Mouse (Mus musculus): ENCODE data around the gene Terf2. TPM values are rescaled to one million over a fixed set of nuclear protein-coding genes. Genes with fewer than 3 reads are reported as not detected.
"Not testable (repeated sequence)": the region's sequence is repeated elsewhere in the genome, so short reads cannot be mapped to it uniquely, and the experiment has no call there.

Gene Terf2
- total RNA-seq, 2 experiments from 2014 or later: 22.3 to 39.1 TPM

DNA sequence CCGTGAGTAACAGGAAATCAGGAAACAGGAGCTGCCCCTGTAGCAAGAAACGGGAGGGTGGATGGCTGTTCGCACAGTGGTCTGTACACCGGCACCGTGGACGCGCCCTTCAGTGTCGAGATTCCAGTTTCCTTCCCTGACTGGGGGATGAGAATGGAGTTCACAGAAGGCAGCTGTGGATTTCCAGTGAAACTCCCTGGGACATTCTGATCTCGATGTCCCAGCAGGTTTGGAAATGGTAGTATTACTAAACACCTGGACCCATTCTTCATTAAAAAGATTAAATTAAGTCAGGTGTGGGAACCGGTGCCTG, 18.6 kb upstream of the Terf2 start:
- ATAC-seq (replicated peaks; ENCODE audit: poor library complexity, severe bottlenecking): no peak

DNA sequence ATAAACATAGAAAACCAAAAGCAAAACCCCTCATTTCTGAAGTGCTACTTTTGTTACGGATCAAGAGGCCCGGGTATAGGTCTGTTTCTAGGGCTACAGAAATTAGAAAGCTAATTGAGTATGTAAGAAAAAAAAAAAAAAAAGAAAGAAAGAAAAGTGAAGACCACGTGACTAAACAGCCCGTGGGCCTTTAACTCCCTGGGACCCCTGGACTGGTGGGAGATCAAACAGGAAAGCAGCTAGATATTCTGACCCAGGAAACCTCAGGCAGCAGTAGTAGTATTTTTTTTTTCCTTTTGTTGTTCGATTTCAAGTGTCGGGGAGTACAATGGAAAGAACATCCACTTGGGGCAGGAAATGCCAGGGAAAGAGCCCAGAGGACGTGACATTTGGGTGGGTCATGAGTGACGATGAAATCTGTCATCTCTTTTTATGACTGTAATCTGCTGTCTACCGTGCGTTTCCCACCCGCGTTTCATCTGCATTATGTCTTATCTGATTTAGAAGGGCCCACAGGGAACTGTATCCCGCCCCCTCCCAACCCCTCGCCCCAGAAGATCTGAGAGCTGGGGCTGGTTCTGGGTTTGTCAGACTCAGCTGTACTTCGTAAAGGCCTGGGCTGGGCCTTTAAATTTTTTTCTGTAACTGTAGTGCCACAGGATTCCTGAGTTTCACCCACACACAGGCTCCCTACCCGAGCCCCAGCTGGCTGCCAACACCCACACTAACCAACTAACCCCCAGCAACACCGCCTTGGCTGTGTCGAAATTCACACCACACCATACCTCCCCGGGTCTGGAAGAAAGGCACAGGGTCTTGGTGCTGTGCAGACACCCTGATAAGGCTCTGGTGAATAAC, 18.0 kb upstream of the Terf2 start:
- peak; percentile 82 for ATAC-seq (replicated peaks; ENCODE audit: poor library complexity, severe bottlenecking)

DNA sequence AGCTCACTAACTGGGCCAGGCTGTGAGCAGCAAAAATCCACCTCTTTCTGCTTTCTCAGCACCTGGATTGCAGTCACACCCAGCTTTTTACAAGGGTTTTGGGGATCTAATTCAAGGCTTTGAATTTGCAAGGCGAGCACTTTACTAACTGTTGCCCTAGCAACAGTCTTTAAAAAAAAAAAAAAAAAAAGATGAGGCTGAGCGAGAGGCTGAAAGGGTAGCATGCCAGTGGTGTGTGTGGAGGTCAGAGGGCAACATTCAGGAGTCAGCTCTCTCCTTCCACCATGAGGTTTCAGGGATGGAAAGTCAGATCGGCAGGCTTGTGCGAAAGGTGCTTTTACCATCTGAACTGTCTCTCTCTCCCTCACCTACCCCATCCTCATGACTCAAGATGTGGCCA, 16.9 kb upstream of the Terf2 start:
- no peak for ATAC-seq (replicated peaks; ENCODE audit: poor library complexity, severe bottlenecking)

DNA sequence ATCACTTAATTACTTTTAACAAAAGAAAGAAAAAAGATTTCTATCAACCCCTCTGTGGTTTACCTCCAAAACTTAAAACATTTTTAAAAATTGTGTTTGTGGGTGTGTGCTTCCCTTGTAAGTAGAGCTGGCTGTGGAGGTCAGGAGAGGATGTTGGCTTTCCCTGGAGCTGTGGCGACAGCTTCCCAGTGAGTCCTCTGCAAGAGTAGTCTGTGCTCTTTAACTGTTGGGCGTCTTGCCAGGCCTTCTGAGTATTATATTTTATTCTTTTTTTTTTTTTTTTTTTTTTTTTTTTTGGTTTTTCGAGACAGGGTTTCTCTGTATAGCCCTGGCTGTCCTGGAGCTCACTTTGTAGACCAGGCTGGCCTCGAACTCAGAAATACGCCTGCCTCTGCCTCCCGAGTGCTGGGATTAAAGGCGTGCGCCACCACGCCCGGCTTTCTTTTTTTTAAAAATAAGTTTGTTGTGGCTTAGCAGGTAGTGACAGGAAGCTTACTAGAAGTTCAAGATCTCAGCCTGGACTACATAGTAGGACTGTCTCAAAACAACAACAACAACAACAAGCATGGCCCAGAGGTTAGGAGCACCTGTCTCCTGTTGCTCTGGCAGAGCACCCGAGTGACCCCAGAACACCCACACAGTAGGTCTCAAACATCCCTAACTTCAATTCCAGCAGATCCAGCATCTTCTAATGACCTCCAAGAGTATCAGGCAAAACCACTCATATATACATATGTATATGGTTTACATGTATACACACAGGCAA, 15.2 kb upstream of the Terf2 start:
- ATAC-seq (replicated peaks; ENCODE audit: poor library complexity, severe bottlenecking): no peak

DNA sequence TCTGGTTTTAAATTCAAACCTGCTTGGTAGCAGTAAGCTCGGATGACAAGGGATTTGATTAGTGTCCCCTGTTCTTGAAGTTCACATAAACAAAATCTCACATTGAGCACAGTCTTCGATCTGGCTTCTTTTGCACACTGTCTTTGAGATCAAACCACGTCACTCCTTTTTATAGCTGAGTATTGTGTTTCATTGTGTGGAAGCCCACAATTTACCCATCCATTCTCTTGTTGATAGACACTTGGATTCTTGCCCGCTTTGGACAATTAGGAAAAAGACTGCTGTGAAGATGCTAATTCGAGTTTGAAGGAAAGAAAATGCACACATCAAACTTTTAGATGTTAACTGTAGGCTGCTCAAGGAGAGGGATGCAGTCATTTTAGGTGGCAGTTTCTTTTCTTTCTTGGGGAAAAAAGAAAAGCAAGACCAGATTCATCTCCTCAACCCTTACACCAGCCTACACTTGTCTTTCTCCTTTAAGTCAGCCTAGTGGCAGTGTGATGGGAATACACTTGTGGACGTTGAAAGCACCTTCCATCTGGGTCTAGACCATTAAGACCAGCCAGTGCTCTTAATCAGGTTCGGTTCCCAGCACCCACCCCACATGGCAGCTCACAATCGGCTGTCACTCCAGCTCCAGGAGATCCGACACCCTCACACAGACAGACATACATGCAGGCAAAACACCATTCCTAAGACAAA, 14.4 kb upstream of the Terf2 start:
- ATAC-seq (replicated peaks; ENCODE audit: poor library complexity, severe bottlenecking): no peak

DNA sequence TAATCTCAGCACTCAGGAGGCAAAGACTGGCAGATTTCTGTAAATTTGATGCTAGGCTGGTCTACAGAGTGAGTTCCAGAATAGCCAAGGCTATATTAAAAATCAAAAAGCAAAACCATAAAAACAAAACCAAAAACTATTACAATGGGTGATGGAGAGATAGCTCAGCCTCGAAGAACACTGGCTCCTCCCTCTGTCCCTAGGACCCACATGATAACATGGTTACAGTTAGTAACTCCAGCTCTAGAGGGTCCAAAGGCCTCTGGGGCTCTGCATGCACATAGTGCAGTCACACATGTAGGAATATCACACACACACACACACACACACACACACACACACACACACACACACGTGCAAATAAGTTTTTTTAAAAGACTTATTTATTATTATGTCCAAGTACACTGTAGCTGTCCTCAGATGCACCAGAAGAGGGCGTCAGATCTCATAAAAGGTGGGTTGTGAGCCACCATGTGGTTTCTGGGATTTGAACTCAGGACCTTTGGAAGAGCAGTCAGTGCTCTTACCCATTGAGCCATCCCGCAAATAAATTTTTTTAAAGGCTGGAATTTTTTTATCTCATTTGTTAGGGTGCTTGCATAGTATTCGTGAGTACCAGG, 13.6 kb upstream of the Terf2 start:
- no peak for ATAC-seq (replicated peaks; ENCODE audit: poor library complexity, severe bottlenecking)

DNA sequence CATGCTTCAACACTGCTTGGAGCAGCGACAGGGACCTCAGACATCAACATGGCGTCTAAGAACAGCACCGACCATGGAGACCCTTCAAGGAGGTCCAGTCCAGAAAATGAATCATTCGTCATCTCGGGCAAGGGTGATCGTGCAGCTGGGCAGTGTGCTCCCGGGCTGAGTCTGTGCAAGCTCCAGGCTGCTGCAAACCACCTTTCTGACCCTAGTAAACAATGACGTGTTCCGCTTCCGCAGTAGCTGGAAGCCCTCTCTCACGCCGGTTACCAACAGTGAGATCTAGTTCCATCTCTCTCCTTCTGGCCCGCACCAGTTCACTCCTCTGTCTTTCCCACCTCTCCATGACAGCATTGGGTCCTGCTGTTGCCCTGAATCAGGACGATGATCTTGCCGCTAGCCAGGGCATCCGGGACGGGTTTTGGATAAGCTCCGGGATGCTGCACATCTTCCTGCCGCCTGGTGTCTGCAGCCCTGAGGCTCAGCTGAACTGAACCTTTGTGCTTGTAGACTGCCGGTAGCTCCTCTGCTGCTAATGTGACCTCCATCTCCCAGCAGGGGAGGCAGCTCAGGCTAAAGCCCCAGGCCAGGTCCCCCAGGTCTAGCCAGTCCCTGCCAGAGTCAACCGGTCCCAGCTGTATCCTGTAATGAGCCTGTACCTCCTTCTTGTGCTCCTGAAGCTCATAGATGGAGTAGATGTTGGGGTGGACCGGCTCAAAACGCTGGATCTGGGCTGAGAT, 12.8 kb upstream of the Terf2 start:
- no peak for ATAC-seq (replicated peaks; ENCODE audit: poor library complexity, severe bottlenecking)

DNA sequence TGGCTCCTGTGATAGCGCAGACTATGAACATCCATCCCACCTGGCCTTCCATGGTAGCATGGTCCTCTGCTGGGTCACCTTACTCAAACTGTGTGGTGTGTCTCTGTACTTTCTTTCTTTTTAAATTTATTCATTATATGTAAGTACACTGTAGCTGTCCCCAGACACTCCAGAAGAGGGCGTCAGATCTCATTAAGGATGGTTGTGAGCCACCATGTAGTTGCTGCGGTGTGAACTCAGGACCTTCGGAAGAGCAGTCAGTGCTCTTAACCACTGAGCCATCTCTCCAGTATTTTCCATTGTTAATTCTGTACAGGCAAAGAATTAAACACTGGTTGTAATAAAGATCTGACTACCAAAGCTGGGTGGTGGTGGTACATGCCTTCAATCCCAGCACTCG, 11.7 kb upstream of the Terf2 start:
- not testable (repeated sequence) for ATAC-seq (replicated peaks; ENCODE audit: poor library complexity, severe bottlenecking)

DNA sequence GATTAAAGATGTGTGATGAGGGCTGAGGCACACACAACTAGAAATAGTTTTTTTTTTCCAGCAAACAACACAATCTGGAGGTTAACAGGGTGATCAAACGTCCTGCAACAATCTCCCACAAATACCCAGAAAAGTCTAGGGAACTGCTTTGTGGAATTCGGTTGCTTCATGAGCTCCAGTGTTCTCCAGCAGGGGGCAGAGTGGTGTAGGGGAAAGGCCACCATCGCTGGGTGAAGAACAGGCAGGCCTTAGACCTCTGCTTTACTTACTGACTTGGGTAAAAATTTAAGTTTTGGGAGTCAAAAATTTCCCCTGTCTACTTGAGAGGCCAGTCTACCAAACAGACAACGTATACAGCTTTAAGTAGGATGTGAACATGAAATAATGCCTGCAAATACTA, 8.2 kb upstream of the Terf2 start:
- peak; percentile 88 for ATAC-seq (replicated peaks; ENCODE audit: poor library complexity, severe bottlenecking)

DNA sequence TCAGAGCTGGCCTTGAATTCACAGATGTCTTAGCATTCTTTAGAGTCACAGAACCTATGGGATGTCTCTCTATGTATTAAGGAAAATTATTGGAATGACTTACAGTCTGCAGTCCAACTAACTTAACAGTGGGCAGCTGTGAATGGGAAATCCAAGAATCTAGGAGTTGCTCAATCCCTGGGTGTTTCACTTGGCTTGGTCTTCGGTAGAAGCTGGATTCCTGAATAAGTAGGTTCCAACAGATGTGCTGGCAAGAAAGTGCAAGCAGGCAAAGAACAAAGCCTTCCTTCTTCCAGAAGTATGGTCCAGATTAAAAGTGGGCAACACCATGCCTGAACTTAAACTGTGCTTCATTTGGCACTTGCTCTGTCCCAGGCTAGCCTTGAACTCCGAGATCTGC, 4.3 kb upstream of the Terf2 start:
- ATAC-seq (replicated peaks; ENCODE audit: poor library complexity, severe bottlenecking): no peak

DNA sequence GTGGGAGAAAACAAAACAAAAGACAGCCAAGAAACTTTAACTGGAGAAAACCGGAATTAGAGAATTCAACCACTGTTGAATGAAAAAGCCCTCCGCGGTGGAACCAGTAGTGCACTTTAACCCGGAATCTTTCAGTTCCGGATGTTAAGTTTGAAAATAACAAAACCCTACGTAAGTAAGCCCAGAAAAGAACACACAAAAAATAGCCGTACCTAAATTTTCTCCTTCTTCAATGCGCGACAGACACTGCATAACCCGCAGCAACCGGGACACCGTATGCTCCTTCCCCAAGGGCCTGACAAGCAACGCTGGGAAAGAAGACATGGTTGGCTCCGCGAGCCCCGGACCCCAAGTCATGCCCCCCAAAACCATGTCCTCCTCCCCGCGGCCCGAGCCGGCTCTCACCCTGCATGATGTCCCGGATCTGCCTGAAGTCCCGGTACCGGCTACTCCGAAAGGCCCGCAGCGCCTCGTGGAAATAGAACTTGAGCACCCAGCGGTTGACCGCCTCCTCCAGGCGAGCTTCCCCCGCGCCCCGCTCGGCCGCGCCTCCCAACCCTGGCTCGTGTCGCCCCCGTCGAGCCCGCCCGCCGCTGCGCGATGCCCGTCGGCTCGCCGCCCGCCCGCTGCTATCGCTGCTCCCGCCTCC, 506 bp downstream of the Terf2 start:
- peak; percentile 50; the same call in 1 of the 2 replicates for ATAC-seq (replicated peaks; ENCODE audit: poor library complexity, severe bottlenecking)

DNA sequence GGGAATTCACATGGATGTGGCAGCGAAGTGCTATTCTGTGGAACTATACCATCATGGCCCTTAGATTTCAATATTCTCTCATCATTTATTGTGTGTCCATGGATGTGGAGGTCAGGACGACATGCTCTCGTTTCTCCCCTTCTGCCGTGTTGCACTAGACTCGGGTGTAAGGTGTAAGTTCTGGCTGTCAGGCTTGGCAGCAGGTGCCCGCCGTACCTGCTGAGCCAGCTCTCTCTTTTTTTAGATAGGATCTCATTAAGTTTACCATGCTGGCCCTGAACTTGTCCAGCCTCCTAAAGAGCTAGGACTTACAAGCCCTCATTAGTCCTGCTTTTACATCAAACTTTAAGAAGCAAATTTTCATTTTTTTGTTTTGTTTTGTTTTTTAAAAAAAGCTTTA, 5.8 kb downstream of the Terf2 start:
- no peak for ATAC-seq (replicated peaks; ENCODE audit: poor library complexity, severe bottlenecking)

DNA sequence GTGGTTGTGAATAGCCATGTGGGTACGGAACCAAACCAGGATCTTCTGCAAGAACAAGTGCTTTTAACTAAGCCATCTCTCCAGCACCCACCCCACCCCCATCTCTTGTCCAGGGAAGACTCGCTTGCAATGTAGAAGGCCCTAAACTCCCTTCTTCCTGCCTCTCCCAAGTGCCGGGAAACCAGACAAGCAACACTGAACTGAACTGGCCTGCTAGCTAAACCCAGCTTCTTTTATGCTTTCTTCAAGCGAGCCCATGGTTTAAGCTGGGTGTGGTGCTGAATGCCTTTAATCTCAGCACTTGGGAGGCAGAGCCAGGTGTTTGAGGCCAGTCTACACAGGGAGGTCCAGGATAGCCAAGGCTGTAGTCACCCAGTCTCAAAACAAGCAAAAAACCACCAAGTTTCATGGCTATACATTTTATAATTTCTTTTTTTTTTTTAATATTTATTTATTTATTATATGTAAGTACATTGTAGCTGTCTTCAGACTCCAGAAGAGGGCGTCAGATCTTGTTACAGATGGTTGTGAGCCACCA, 7.8 kb downstream of the Terf2 start:
- no peak for ATAC-seq (replicated peaks; ENCODE audit: poor library complexity, severe bottlenecking)

DNA sequence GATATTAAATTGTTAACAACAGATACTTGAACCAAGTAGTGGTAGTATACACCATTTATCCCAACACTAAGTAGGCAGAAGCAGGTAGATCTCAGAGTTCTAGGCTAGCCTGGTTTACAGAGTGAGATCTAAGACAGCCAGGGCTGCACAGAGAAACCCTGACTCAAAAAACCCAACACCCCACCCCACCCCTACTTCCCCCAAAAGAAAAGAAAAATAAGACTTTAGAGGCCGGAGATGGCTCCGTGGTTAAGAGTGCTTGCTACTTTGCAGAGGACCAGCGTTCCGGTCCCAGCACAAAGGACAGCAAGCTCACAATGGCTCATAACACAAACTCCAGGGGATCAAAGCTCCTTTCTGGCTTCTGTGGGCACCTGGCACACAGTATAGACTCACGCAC, 10.3 kb downstream of the Terf2 start:
- ATAC-seq (replicated peaks; ENCODE audit: poor library complexity, severe bottlenecking): no peak

DNA sequence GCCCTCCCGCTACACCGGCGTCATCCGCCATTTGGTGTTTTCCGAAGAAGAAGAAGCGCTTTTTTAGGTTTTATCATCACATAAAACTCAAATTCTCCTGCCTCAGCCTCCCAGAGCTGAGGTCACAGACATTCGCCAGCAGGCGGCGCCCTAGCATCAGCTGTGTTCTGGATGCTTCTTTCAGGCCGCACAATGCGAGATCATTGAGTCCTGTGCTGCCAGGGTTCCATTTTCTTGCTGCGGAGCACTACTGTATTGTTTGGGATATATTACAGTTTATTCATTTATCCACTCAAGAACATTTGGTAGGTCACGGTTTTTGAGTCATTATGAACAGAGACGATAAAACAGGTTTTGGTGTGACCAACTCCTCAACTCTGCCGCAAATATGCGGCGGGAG, 11.0 kb downstream of the Terf2 start:
- no peak for ATAC-seq (replicated peaks; ENCODE audit: poor library complexity, severe bottlenecking)

DNA sequence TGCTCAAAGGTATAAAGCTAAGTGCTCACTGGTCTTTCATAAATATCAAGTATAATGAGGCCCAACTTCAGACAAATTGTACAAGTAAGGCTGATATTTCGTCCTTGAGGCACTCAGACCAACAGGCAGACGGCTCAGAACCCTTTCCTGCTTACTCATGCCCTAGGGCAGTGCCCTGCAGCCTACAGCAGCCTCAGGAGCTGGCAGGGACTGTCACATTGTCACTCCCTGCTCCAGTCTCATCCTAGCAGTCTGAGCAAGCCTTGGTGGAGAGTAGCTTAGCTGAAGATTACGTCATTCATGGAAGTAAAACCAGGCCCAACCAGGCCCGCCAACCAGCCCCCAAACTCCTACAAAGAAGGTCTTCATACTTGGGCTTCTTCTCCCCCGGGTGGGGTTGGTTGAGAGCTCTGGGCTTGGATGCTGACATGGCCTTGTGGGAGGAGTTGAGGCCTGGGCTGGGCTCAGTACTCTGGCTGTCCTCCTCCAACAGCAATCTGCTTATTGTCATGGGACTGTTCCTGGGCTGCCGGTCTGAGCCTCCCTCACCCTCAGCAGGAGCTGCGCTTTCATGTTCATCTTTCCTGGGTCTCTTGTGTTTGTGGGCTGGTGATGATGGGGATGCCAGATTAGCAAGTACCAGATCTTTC, 20.0 kb downstream of the Terf2 start:
- no peak for ATAC-seq (replicated peaks; ENCODE audit: poor library complexity, severe bottlenecking)

DNA sequence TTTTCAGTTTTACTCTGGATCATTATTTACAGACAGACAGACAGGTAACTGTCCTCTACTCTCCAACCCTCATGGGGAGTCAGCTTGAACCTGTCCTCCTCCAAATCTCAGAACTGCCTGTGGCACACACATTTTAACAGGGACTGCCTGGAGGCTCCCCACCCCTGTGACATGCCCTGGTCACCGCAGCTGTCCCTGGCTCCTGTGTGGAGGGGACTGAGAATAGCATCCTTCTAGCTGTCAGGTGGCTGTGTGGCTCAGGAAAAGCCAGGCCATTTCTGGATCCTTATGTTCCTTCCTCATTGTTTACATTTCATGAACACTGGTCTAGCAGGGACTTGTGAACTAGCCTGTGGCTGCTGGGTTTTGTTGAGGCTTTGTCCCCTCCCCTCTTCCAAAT, 22.2 kb downstream of the Terf2 start:
- ATAC-seq (replicated peaks; ENCODE audit: poor library complexity, severe bottlenecking): no peak

DNA sequence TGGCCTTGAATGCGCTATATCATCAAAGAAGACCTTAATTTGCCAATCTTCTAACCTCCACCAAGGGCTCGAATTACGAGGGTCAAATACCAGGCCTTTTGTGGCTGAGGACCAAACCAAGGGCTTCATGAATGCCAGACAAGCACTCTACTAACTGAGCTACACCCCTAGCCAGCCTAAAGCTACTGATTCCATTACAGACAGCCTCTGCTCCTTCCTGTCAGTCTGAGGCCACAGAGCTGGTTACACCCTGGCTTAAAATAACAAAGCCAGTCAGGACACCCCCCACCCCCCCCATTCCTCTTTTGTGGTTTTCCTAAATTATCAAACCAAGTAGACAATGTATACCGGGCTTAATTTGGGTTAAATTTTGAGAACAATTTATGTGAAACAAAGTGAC, 22.6 kb downstream of the Terf2 start:
- no peak for ATAC-seq (replicated peaks; ENCODE audit: poor library complexity, severe bottlenecking)
